Mouse (Mus musculus): ENCODE data around the gene Vps45. TPM values are rescaled to one million over a fixed set of nuclear protein-coding genes. Genes with fewer than 3 reads are reported as not detected.
A peak's percentile ranks its signal among the peaks of the same experiment; 100 is the strongest.
"Not testable (repeated sequence)": the region's sequence is repeated elsewhere in the genome, so short reads cannot be mapped to it uniquely, and the experiment has no call there.

Gene Vps45
- polyA plus RNA-seq, 1 experiment from 2014 or later, result 26.1 TPM

- DNase-seq (ENCODE audit: low spot score); H3K27me3 ChIP-seq (ENCODE audit: insufficient read depth, poor library complexity, severe bottlenecking); H3K4me3 ChIP-seq; H3K9me3 ChIP-seq; H3K27ac ChIP-seq: not testable (repeated sequence)
- H3K36me3 ChIP-seq, result peaks cover 14% of the 10 kb centered on the region
- H3K4me1 ChIP-seq, result peaks cover 10% of the 10 kb centered on the region; the same call in 1 of the 2 replicates
- 84% methylated on average over 3 of the region's 3 CpGs for WGBS
Observed at GRCm38 (mm10) chr3:96044559-96044958, 13.7 kb downstream of the Vps45 start.

- Histone ChIP-seq H3K4me3 (no peak overlapping the region), H3K36me3 (peaks cover 14% of the 10 kb centered on the region), H3K27ac (peak overlapping the region; percentile 30; the same call in 1 of the 2 replicates), H3K4me1 (peaks cover 14% of the 10 kb centered on the region; the same call in 1 of the 2 replicates), H3K27me3 (ENCODE audit: insufficient read depth, poor library complexity, severe bottlenecking) (no peaks in the 10 kb centered on the region), H3K9me3 (no peaks in the 10 kb centered on the region)
- DNase-seq (ENCODE audit: low spot score), result peak; percentile 1
- WGBS, result 56% methylated on average over 1 of the region's 1 CpGs
Observed at GRCm38 (mm10) chr3:96043104-96043503, 15.2 kb downstream of the Vps45 start.

- Histone ChIP-seq H3K9me3 (no peaks in the 10 kb centered on the region), H3K36me3 (peaks cover 11% of the 10 kb centered on the region), H3K4me3 (no peak overlapping the region), H3K27me3 (ENCODE audit: insufficient read depth, poor library complexity, severe bottlenecking) (no peaks in the 10 kb centered on the region), H3K4me1 (peaks cover 16% of the 10 kb centered on the region; the same call in 1 of the 2 replicates), H3K27ac (no peak overlapping the region)
- peak; percentile 36 for DNase-seq (ENCODE audit: low spot score)
- 90% methylated on average over 6 of the region's 6 CpGs for WGBS
Observed at GRCm38 (mm10) chr3:96041079-96041478, 17.2 kb downstream of the Vps45 start.

- peaks cover 17% of the 10 kb centered on the region for H3K4me1 ChIP-seq
- 92% methylated on average over 2 of the region's 2 CpGs for WGBS
- no peak overlapping the region for H3K27ac ChIP-seq
- no peaks in the 10 kb centered on the region for H3K9me3 ChIP-seq
- H3K36me3 ChIP-seq, result peaks cover 6% of the 10 kb centered on the region
- no peaks in the 10 kb centered on the region for H3K27me3 ChIP-seq (ENCODE audit: insufficient read depth, poor library complexity, severe bottlenecking)
- peak; percentile 17 for DNase-seq (ENCODE audit: low spot score)
- H3K4me3 ChIP-seq, result no peak overlapping the region
Observed at GRCm38 (mm10) chr3:96040663-96041006, 17.6 kb downstream of the Vps45 start.

- Histone ChIP-seq H3K27me3 (ENCODE audit: insufficient read depth, poor library complexity, severe bottlenecking) (no peaks in the 10 kb centered on the region), H3K4me1 (peaks cover 21% of the 10 kb centered on the region), H3K36me3 (peaks cover under 1% of the 10 kb centered on the region; the same call in 1 of the 2 replicates), H3K4me3 (no peak overlapping the region), H3K27ac (no peak overlapping the region), H3K9me3 (no peaks in the 10 kb centered on the region)
- peak; percentile 42 for DNase-seq (ENCODE audit: low spot score)
- 81% methylated on average over 9 of the region's 9 CpGs for WGBS
Observed at GRCm38 (mm10) chr3:96039857-96040662, 18.2 kb downstream of the Vps45 start.

GRCm38 (mm10) chr3:96038851-96039250 is 19.4 kb downstream of the Vps45 start:
- no peak overlapping the region for H3K4me3 ChIP-seq
- DNase-seq (ENCODE audit: low spot score), result peak; percentile 59
- H3K4me1 ChIP-seq, result peaks cover 25% of the 10 kb centered on the region
- WGBS, result 93% methylated on average over 4 of the region's 4 CpGs
- H3K9me3 ChIP-seq, result no peaks in the 10 kb centered on the region
- H3K27ac ChIP-seq, result no peak overlapping the region
- H3K27me3 ChIP-seq (ENCODE audit: insufficient read depth, poor library complexity, severe bottlenecking), result no peaks in the 10 kb centered on the region
- H3K36me3 ChIP-seq, result no peaks in the 10 kb centered on the region

- Histone ChIP-seq H3K27me3 (ENCODE audit: insufficient read depth, poor library complexity, severe bottlenecking) (no peaks in the 10 kb centered on the region), H3K9me3 (no peaks in the 10 kb centered on the region), H3K4me3 (no peak overlapping the region), H3K4me1 (peaks cover 25% of the 10 kb centered on the region), H3K36me3 (0 out of 2 replicates have a peak, but pooled peaks cover 3% of the 10 kb centered on the region), H3K27ac (peak overlapping the region; percentile 3; the same call in 1 of the 2 replicates)
- WGBS, result 61% methylated on average over 5 of the region's 5 CpGs
- DNase-seq (ENCODE audit: low spot score), result peak; percentile 72
Observed at GRCm38 (mm10) chr3:96038156-96038555, 20.1 kb downstream of the Vps45 start.

- 0 out of 2 replicates have a peak, but pooled peaks cover 10% of the 10 kb centered on the region for H3K36me3 ChIP-seq
- H3K4me3 ChIP-seq, result no peak overlapping the region
- H3K27ac ChIP-seq, result no peak overlapping the region
- H3K9me3 ChIP-seq, result no peaks in the 10 kb centered on the region
- 89% methylated on average over 6 of the region's 6 CpGs for WGBS
- peak; percentile 16 for DNase-seq (ENCODE audit: low spot score)
- H3K27me3 ChIP-seq (ENCODE audit: insufficient read depth, poor library complexity, severe bottlenecking), result no peaks in the 10 kb centered on the region
- peaks cover 22% of the 10 kb centered on the region for H3K4me1 ChIP-seq
Observed at GRCm38 (mm10) chr3:96036796-96037195, 21.5 kb downstream of the Vps45 start.

- no peaks in the 10 kb centered on the region for H3K27me3 ChIP-seq (ENCODE audit: insufficient read depth, poor library complexity, severe bottlenecking)
- no peak overlapping the region for H3K27ac ChIP-seq
- peaks cover 11% of the 10 kb centered on the region for H3K4me1 ChIP-seq
- no peak overlapping the region for H3K4me3 ChIP-seq
- 75% methylated on average over 4 of the region's 4 CpGs for WGBS
- DNase-seq (ENCODE audit: low spot score), result peak; percentile 65
- H3K36me3 ChIP-seq, result 0 out of 2 replicates have a peak, but pooled peaks cover 14% of the 10 kb centered on the region
- no peaks in the 10 kb centered on the region for H3K9me3 ChIP-seq
Observed at GRCm38 (mm10) chr3:96033046-96033445, 25.2 kb downstream of the Vps45 start.

- H3K4me3 ChIP-seq, result no peak overlapping the region
- no peaks in the 10 kb centered on the region for H3K9me3 ChIP-seq
- no peaks in the 10 kb centered on the region for H3K27me3 ChIP-seq (ENCODE audit: insufficient read depth, poor library complexity, severe bottlenecking)
- WGBS, result 91% methylated on average over 6 of the region's 6 CpGs
- H3K36me3 ChIP-seq, result 0 out of 2 replicates have a peak, but pooled peaks cover 14% of the 10 kb centered on the region
- no peak for DNase-seq (ENCODE audit: low spot score)
- peaks cover 9% of the 10 kb centered on the region for H3K4me1 ChIP-seq
- H3K27ac ChIP-seq, result no peak overlapping the region
Observed at GRCm38 (mm10) chr3:96032652-96033017, 25.6 kb downstream of the Vps45 start.

- 83% methylated on average over 6 of the region's 6 CpGs for WGBS
- no peaks in the 10 kb centered on the region for H3K27me3 ChIP-seq (ENCODE audit: insufficient read depth, poor library complexity, severe bottlenecking)
Observed at GRCm38 (mm10) chr3:96031991-96032651, 26.1 kb downstream of the Vps45 start.

GRCm38 (mm10) chr3:96029766-96030165 is 28.5 kb downstream of the Vps45 start:
- no peak overlapping the region for H3K27ac ChIP-seq
- peak; percentile 50 for DNase-seq (ENCODE audit: low spot score)
- H3K4me1 ChIP-seq, result peaks cover 4% of the 10 kb centered on the region; the same call in 1 of the 2 replicates
- no peaks in the 10 kb centered on the region for H3K9me3 ChIP-seq
- 0 out of 2 replicates have a peak, but pooled peaks cover 19% of the 10 kb centered on the region for H3K36me3 ChIP-seq
- no peak overlapping the region for H3K4me3 ChIP-seq
- no peaks in the 10 kb centered on the region for H3K27me3 ChIP-seq (ENCODE audit: insufficient read depth, poor library complexity, severe bottlenecking)
- WGBS, result 88% methylated on average over 11 of the region's 11 CpGs

More at GRCm38 (mm10) chr3:96031991-96032651, 26.1 kb downstream of the Vps45 start:
- Histone ChIP-seq H3K36me3 (0 out of 2 replicates have a peak, but pooled peaks cover 14% of the 10 kb centered on the region), H3K27ac (no peak overlapping the region), H3K4me1 (peaks cover 9% of the 10 kb centered on the region), H3K4me3 (no peak overlapping the region), H3K9me3 (no peaks in the 10 kb centered on the region)
- DNase-seq (ENCODE audit: low spot score), result peak; percentile 48

- Histone ChIP-seq H3K4me1 (no peaks in the 10 kb centered on the region), H3K36me3 (0 out of 2 replicates have a peak, but pooled peaks cover 19% of the 10 kb centered on the region), H3K27me3 (ENCODE audit: insufficient read depth, poor library complexity, severe bottlenecking) (no peaks in the 10 kb centered on the region), H3K27ac (no peak overlapping the region), H3K4me3 (no peak overlapping the region), H3K9me3 (no peaks in the 10 kb centered on the region)
- no peak for DNase-seq (ENCODE audit: low spot score)
- WGBS, result 87% methylated on average over 3 of the region's 3 CpGs
Observed at GRCm38 (mm10) chr3:96029336-96029735, 28.9 kb downstream of the Vps45 start.
